Mouse (Mus musculus): ENCODE results near the gene Mafg. TPM values are rescaled to one million over a fixed set of nuclear protein-coding genes. Genes with fewer than 3 reads are reported as not detected.
A peak's percentile ranks its signal among the peaks of the same experiment; 100 is the strongest.

Gene Mafg
- polyA plus RNA-seq, 1 experiment from 2014 or later, result 13.2 TPM

DNA sequence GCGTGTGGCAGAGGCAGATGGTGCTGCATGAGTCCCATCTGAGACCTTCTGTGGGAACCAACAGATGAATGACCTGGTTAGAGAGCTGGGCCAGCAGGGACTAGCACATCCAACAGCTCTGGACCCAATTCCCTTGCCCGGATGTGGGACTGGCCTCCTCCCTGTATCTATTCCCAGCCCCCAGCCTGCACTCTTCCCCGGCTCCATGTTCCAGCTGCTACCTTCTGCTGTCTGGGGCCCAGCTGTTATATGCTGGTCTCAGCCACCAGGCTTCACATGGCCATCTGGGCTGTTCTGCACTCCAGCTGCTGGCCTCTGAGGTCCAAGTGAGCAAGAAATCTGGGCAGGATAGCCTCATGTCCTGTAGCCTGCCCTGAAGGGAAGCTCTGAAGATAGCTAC, 32.0 kb upstream of the Mafg start:
- H3K4me3 ChIP-seq (ENCODE audit: low read length), result no peak overlapping the region

GRCm38 (mm10) chr11:120663714-120664113, 30.3 kb upstream of the Mafg start:
- no peak for ATAC-seq (ENCODE audit: low read depth)
- H3K4me3 ChIP-seq (ENCODE audit: low read length), result no peak overlapping the region
- H3K9me3 ChIP-seq (ENCODE audit: control insufficient read depth, low read length), result no peaks in the 10 kb centered on the region
- H3K4me2 ChIP-seq (ENCODE audit: low read depth, low read length), result no peak overlapping the region
- H3K4me1 ChIP-seq (replicated peaks; ENCODE audit: control insufficient read depth, insufficient read depth, low read length), result peaks cover 17% of the 10 kb centered on the region
- H3K9ac ChIP-seq (ENCODE audit: low read length), result no peak overlapping the region
- no peak overlapping the region for H3K27ac ChIP-seq (ENCODE audit: low read length)
- H3K36me3 ChIP-seq (ENCODE audit: control insufficient read depth, insufficient read depth, low read length), result no peaks in the 10 kb centered on the region
- 83% methylated on average over 5 of the region's 5 CpGs for WGBS
- H3K27me3 ChIP-seq (ENCODE audit: control insufficient read depth, insufficient read depth, low read depth, low read length), result peaks cover 46% of the 10 kb centered on the region

More for the DNA sequence above, 32.0 kb upstream of the Mafg start:
- no peak overlapping the region for H3K4me2 ChIP-seq (ENCODE audit: low read depth, low read length)
- H3K36me3 ChIP-seq (ENCODE audit: control insufficient read depth, insufficient read depth, low read length), result no peaks in the 10 kb centered on the region
- ATAC-seq (ENCODE audit: low read depth), result peak; percentile 82
- whole genome bisulfite sequencing, result 57% methylated on average over 3 of the region's 3 CpGs
- H3K9ac ChIP-seq (ENCODE audit: low read length), result no peak overlapping the region
- H3K27me3 ChIP-seq (ENCODE audit: control insufficient read depth, insufficient read depth, low read depth, low read length), result peaks cover 30% of the 10 kb centered on the region
- no peaks in the 10 kb centered on the region for H3K9me3 ChIP-seq (ENCODE audit: control insufficient read depth, low read length)
- H3K27ac ChIP-seq (ENCODE audit: low read length), result no peak overlapping the region
- H3K4me1 ChIP-seq (replicated peaks; ENCODE audit: control insufficient read depth, insufficient read depth, low read length), result peaks cover 5% of the 10 kb centered on the region

GRCm38 (mm10) chr11:120662759-120663158, 29.4 kb upstream of the Mafg start:
- no peaks in the 10 kb centered on the region for H3K9me3 ChIP-seq (ENCODE audit: control insufficient read depth, low read length)
- H3K4me3 ChIP-seq (ENCODE audit: low read length), result no peak overlapping the region
- 50% methylated on average over 6 of the region's 6 CpGs for WGBS
- ATAC-seq (ENCODE audit: low read depth), result no peak
- H3K27ac ChIP-seq (ENCODE audit: low read length), result no peak overlapping the region
- H3K9ac ChIP-seq (ENCODE audit: low read length), result no peak overlapping the region
- peaks cover 17% of the 10 kb centered on the region for H3K4me1 ChIP-seq (replicated peaks; ENCODE audit: control insufficient read depth, insufficient read depth, low read length)
- H3K36me3 ChIP-seq (ENCODE audit: control insufficient read depth, insufficient read depth, low read length), result no peaks in the 10 kb centered on the region
- peaks cover 55% of the 10 kb centered on the region for H3K27me3 ChIP-seq (ENCODE audit: control insufficient read depth, insufficient read depth, low read depth, low read length)
- no peak overlapping the region for H3K4me2 ChIP-seq (ENCODE audit: low read depth, low read length)

- Histone ChIP-seq H3K4me3 (ENCODE audit: low read length) (peak within 1 kb of the TSS; percentile 52), H3K4me1 (replicated peaks; ENCODE audit: control insufficient read depth, insufficient read depth, low read length) (peaks cover 17% of the 10 kb centered on the region), H3K9me3 (ENCODE audit: control insufficient read depth, low read length) (no peaks in the 10 kb centered on the region), H3K9ac (ENCODE audit: low read length) (peak within 1 kb of the TSS; percentile 58), H3K27ac (ENCODE audit: low read length) (no peak within 1 kb of the TSS), H3K4me2 (ENCODE audit: low read depth, low read length) (peak within 1 kb of the TSS; percentile 80), H3K27me3 (ENCODE audit: control insufficient read depth, insufficient read depth, low read depth, low read length) (peaks cover 66% of the 10 kb centered on the region), H3K36me3 (ENCODE audit: control insufficient read depth, insufficient read depth, low read length) (no peaks in the 10 kb centered on the region)
- under 1% methylated on average over 35 of the region's 35 CpGs for WGBS
- ATAC-seq (ENCODE audit: low read depth), result peak; percentile 21; the same call in 1 of the 2 replicates
These were observed 27.7 kb upstream of the Mafg start, which contains the start of gene Notum for GRCm38 (mm10) chr11:120661076-120661460. Notum (minus strand) TSS chr11:120661175.

- Histone ChIP-seq H3K9me3 (ENCODE audit: control insufficient read depth, low read length) (no peaks in the 10 kb centered on the region), H3K4me1 (replicated peaks; ENCODE audit: control insufficient read depth, insufficient read depth, low read length) (peaks cover 17% of the 10 kb centered on the region), H3K27ac (ENCODE audit: low read length) (no peak overlapping the region), H3K27me3 (ENCODE audit: control insufficient read depth, insufficient read depth, low read depth, low read length) (peaks cover 66% of the 10 kb centered on the region), H3K4me2 (ENCODE audit: low read depth, low read length) (peak overlapping the region; percentile 80), H3K36me3 (ENCODE audit: control insufficient read depth, insufficient read depth, low read length) (no peaks in the 10 kb centered on the region), H3K9ac (ENCODE audit: low read length) (peak overlapping the region; percentile 58), H3K4me3 (ENCODE audit: low read length) (peak overlapping the region; percentile 52)
- ATAC-seq (ENCODE audit: low read depth), result peak; percentile 73
- WGBS, result under 1% methylated on average over 54 of the region's 95 CpGs
These were observed 27.1 kb upstream of the Mafg start for GRCm38 (mm10) chr11:120660301-120661075.

GRCm38 (mm10) chr11:120659509-120660300, 26.3 kb upstream of the Mafg start:
- Histone ChIP-seq H3K9ac (ENCODE audit: low read length) (peak overlapping the region; percentile 58), H3K4me3 (ENCODE audit: low read length) (peak overlapping the region; percentile 52), H3K36me3 (ENCODE audit: control insufficient read depth, insufficient read depth, low read length) (no peaks in the 10 kb centered on the region), H3K4me1 (replicated peaks; ENCODE audit: control insufficient read depth, insufficient read depth, low read length) (peaks cover 17% of the 10 kb centered on the region), H3K27me3 (ENCODE audit: control insufficient read depth, insufficient read depth, low read depth, low read length) (peaks cover 66% of the 10 kb centered on the region), H3K27ac (ENCODE audit: low read length) (no peak overlapping the region), H3K4me2 (ENCODE audit: low read depth, low read length) (peak overlapping the region; percentile 80), H3K9me3 (ENCODE audit: control insufficient read depth, low read length) (no peaks in the 10 kb centered on the region)
- WGBS, result 3% methylated on average over 50 of the region's 50 CpGs
- no peak for ATAC-seq (ENCODE audit: low read depth)

GRCm38 (mm10) chr11:120658876-120659410, 25.5 kb upstream of the Mafg start:
- WGBS, result 5% methylated on average over 24 of the region's 24 CpGs
- Histone ChIP-seq H3K4me3 (ENCODE audit: low read length) (no peak overlapping the region), H3K27ac (ENCODE audit: low read length) (no peak overlapping the region), H3K9ac (ENCODE audit: low read length) (no peak overlapping the region), H3K36me3 (ENCODE audit: control insufficient read depth, insufficient read depth, low read length) (no peaks in the 10 kb centered on the region), H3K27me3 (ENCODE audit: control insufficient read depth, insufficient read depth, low read depth, low read length) (peaks cover 65% of the 10 kb centered on the region), H3K9me3 (ENCODE audit: control insufficient read depth, low read length) (no peaks in the 10 kb centered on the region), H3K4me1 (replicated peaks; ENCODE audit: control insufficient read depth, insufficient read depth, low read length) (peaks cover 17% of the 10 kb centered on the region), H3K4me2 (ENCODE audit: low read depth, low read length) (no peak overlapping the region)
- peak; percentile 26; the same call in 1 of the 2 replicates for ATAC-seq (ENCODE audit: low read depth)

DNA sequence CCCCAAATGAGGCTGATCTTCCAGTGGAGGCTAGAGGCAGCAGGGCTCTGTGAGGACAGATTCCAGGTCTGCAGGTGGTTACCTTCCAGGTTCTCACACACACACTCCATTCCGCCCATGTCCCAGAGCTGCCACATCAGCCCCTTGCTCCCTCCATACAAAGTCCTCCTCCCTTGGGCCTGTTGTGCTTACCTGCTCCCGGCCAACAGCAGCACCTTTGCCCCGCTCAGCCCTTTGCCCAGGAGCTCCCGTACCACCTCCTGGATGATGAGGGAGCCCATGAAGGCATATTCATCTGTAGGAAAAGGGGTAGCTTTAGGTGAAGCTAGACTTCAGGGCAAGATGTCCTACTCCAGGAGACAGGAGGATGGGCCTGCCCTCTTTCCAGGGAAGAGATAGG, 23.9 kb upstream of the Mafg start:
- Histone ChIP-seq H3K36me3 (ENCODE audit: control insufficient read depth, insufficient read depth, low read length) (no peaks in the 10 kb centered on the region), H3K27ac (ENCODE audit: low read length) (no peak overlapping the region), H3K4me1 (replicated peaks; ENCODE audit: control insufficient read depth, insufficient read depth, low read length) (peaks cover 17% of the 10 kb centered on the region), H3K4me2 (ENCODE audit: low read depth, low read length) (no peak overlapping the region), H3K9ac (ENCODE audit: low read length) (no peak overlapping the region), H3K27me3 (ENCODE audit: control insufficient read depth, insufficient read depth, low read depth, low read length) (peaks cover 55% of the 10 kb centered on the region), H3K4me3 (ENCODE audit: low read length) (no peak overlapping the region), H3K9me3 (ENCODE audit: control insufficient read depth, low read length) (no peaks in the 10 kb centered on the region)
- 74% methylated on average over 4 of the region's 4 CpGs for WGBS
- no peak for ATAC-seq (ENCODE audit: low read depth)

- WGBS, result 68% methylated on average over 3 of the region's 3 CpGs
These were observed 21.3 kb upstream of the Mafg start for GRCm38 (mm10) chr11:120654741-120655140.

More at GRCm38 (mm10) chr11:120654741-120655140, 21.3 kb upstream of the Mafg start:
- Histone ChIP-seq H3K36me3 (ENCODE audit: control insufficient read depth, insufficient read depth, low read length) (no peaks in the 10 kb centered on the region), H3K4me3 (ENCODE audit: low read length) (no peak overlapping the region), H3K4me1 (replicated peaks; ENCODE audit: control insufficient read depth, insufficient read depth, low read length) (peaks cover 5% of the 10 kb centered on the region), H3K27me3 (ENCODE audit: control insufficient read depth, insufficient read depth, low read depth, low read length) (peaks cover 30% of the 10 kb centered on the region), H3K9ac (ENCODE audit: low read length) (no peak overlapping the region), H3K4me2 (ENCODE audit: low read depth, low read length) (no peak overlapping the region), H3K9me3 (ENCODE audit: control insufficient read depth, low read length) (no peaks in the 10 kb centered on the region), H3K27ac (ENCODE audit: low read length) (no peak overlapping the region)
- no peak for ATAC-seq (ENCODE audit: low read depth)

Measured in lung, embryonic 16.5 days (tissue).